Mouse (Mus musculus): ENCODE data around the gene Icam4.

- no peak for TF ChIP-seq POLR2A (IDR thresholded peaks at IDR 0.05; ENCODE audit: insufficient read length, low read depth)
- no peak for TF ChIP-seq USF1 (IDR thresholded peaks at IDR 0.05; ENCODE audit: low read depth)
- no peak for TF ChIP-seq E2F4 (IDR thresholded peaks at IDR 0.05; ENCODE audit: insufficient read depth)
- no peak for TF ChIP-seq MAX (IDR thresholded peaks at IDR 0.05; ENCODE audit: low read depth)
- TF ChIP-seq TCF12 (IDR thresholded peaks at IDR 0.05; ENCODE audit: insufficient read depth, poor library complexity, severe bottlenecking), result no peak
- no peak for TF ChIP-seq REST (IDR thresholded peaks at IDR 0.05; ENCODE audit: insufficient read depth, insufficient read length)
- no peak for TF ChIP-seq MYOG (IDR thresholded peaks at IDR 0.05; ENCODE audit: control insufficient read depth in 1 of 3, insufficient read depth in 1 of 3, insufficient read length in 2 of 3, low read depth in 2 of 3)
- TF ChIP-seq MYOD1 (IDR thresholded peaks at IDR 0.05; ENCODE audit: control insufficient read depth in 1 of 3, insufficient read length in 2 of 3, low read depth in 2 of 3), result no peak
- no peak for TF ChIP-seq CEBPB (IDR thresholded peaks at IDR 0.05; ENCODE audit: insufficient read depth, poor library complexity, severe bottlenecking)
- no peak for TF ChIP-seq TCF3 (IDR thresholded peaks at IDR 0.05; ENCODE audit: insufficient read length, low read depth)
- TF ChIP-seq SRF (IDR thresholded peaks at IDR 0.05; ENCODE audit: control insufficient read depth, insufficient read length, low read depth), result no peak
These were observed 3.3 kb downstream of the Icam4 start for GRCm38 (mm10) chr9:21032491-21032890.

All from myocyte (in vitro differentiated cells).